Mouse (Mus musculus) C2C12 (cell line): ENCODE measurements around the gene Lefty1. TPM values are rescaled to one million over a fixed set of nuclear protein-coding genes. Genes with fewer than 3 reads are reported as not detected.

Experiments
- H3K27me3 ChIP-seq: one replicate; pipeline ENCODE4 v1.6.1; 2011; ENCODE audit not compliant: control insufficient read depth, insufficient read depth, insufficient read length
- H3K36me3 ChIP-seq: one replicate; pipeline ENCODE4 v1.6.1; 2011; ENCODE audit not compliant: control insufficient read depth, insufficient read depth
- H3K4me3 ChIP-seq: one replicate; pipeline ENCODE4 v1.5.1; 2011; ENCODE audit warnings: mild to moderate bottlenecking, control low read depth; ENCODE audit not compliant: poor library complexity, insufficient read depth, severe bottlenecking
- H3K79me2 ChIP-seq: one replicate; pipeline ENCODE4 v1.6.1; 2011; ENCODE audit not compliant: control insufficient read depth, insufficient read depth
- H3K79me3 ChIP-seq: one replicate; pipeline ENCODE4 v1.6.1; 2011; ENCODE audit warnings: low read depth, control low read depth
- H3ac ChIP-seq: one replicate; pipeline ENCODE3; 2011; ENCODE audit warnings: low read depth; ENCODE audit not compliant: control insufficient read depth, insufficient read length
- CEBPB ChIP-seq: IDR thresholded peaks from one replicate; pipeline ENCODE4 v1.6.1; 2011; ENCODE audit warnings: low read depth, mild to moderate bottlenecking, control low read depth, moderate library complexity
- CTCF ChIP-seq: IDR thresholded peaks from one replicate; pipeline ENCODE4 v1.5.1; 2011; ENCODE audit not compliant: control insufficient read depth, insufficient read depth, insufficient read length
- FOSL1 ChIP-seq: IDR thresholded peaks from one replicate; pipeline ENCODE4 v1.8.0; 2011; ENCODE audit warnings: mild to moderate bottlenecking, low read length; ENCODE audit not compliant: poor library complexity, insufficient read depth, severe bottlenecking
- MAX ChIP-seq: IDR thresholded peaks from one replicate; pipeline ENCODE4 v1.6.1; 2011; ENCODE audit warnings: mild to moderate bottlenecking, control low read depth
- MYOD1 ChIP-seq: IDR thresholded peaks from one replicate; pipeline ENCODE4 v1.6.1; 2011; ENCODE audit warnings: low read depth; ENCODE audit not compliant: control insufficient read depth, insufficient read length
- MYOG ChIP-seq: IDR thresholded peaks from one replicate; pipeline ENCODE4 v1.6.1; 2011; ENCODE audit not compliant: control insufficient read depth, insufficient read length; ENCODE audit errors: extremely low read depth
- USF1 ChIP-seq: IDR thresholded peaks from one replicate; pipeline ENCODE4 v1.6.1; 2011; ENCODE audit warnings: low read depth, mild to moderate bottlenecking, control low read depth, moderate library complexity
- polyA plus RNA-seq: library from polyadenylated mRNA; unstranded; fragments of >200 nt; fragmentation: generic; extraction: Trizol; gene quantifications from one replicate; pipeline ENCODE4 v1.2.1, GENCODE M21; 2012; ENCODE audit warnings: missing spikeins

Gene Lefty1
- polyA plus RNA-seq, 1 experiment: 2.1 TPM

DNA sequence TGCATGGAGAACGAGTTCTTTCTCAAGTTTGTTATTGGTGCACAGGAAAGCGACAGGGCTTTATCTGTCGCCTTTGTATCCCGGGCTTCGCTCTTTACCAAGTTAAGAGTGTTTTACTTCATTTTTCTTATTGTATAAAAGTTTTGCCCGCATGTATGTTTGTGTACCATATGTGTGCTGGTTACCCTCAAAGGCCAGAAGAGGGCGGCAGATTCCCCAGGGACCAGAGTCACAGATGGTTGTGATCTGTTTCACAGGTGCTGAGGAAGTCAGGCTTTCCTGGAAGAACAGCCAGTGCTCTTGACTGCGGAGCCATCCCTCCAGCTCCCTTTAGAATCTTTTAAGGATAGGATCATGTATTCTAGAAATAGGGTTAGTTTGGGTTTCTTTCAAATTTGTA is 51.9 kb downstream of the Lefty1 start:
- H3K36me3 ChIP-seq: peaks cover 28% of the 10 kb centered on the region
- H3K79me2 ChIP-seq: no peaks in the 10 kb centered on the region
- H3K4me3 ChIP-seq: no peak overlapping the region
- H3ac ChIP-seq: no peak overlapping the region
- no peak for TF ChIP-seq CTCF
- no peak for TF ChIP-seq MYOG
- no peak for TF ChIP-seq FOSL1
- TF ChIP-seq MYOD1: no peak
- TF ChIP-seq USF1: no peak
- TF ChIP-seq CEBPB: no peak
- no peak for TF ChIP-seq MAX
- no peaks in the 10 kb centered on the region for H3K27me3 ChIP-seq
- H3K79me3 ChIP-seq: no peaks in the 10 kb centered on the region

DNA sequence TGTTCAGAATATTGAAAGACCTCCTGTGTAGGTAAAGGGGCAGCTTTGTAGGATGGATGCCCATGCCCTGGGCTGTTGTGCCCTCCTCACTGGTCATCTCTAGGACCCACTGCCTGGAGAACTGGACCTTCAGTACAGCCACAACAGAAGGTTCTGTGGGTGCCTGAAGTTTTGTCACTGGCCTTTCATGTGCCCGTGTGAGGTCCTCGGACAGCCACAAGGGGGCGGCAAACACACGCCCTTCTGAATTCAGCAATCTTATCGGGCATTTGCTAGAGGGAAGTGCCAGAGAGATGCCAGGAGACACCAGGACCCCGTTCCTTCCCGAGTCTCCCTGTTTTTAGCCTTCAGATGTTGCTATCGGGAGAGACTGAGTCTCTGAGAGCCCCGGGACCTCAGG is 52.9 kb downstream of the Lefty1 start:
- H3ac ChIP-seq: no peak overlapping the region
- no peaks in the 10 kb centered on the region for H3K27me3 ChIP-seq
- H3K79me3 ChIP-seq: no peaks in the 10 kb centered on the region
- no peak overlapping the region for H3K4me3 ChIP-seq
- no peaks in the 10 kb centered on the region for H3K79me2 ChIP-seq
- H3K36me3 ChIP-seq: peaks cover 38% of the 10 kb centered on the region
- TF ChIP-seq CTCF (peak; percentile 83), MYOD1 (no peak)

Other genes with a start within 250 kb of the Lefty1 start
- gene Mixl1, start 238.0 kb upstream of the Lefty1 start, polyA plus RNA-seq: not detected
- 13.2 TPM for gene Acbd3, start 209.0 kb upstream of the Lefty1 start, polyA plus RNA-seq
- gene H3f3a, start 121.1 kb upstream of the Lefty1 start, polyA plus RNA-seq: 570 TPM
- 17.7 TPM for gene Sde2, start 83.9 kb upstream of the Lefty1 start, polyA plus RNA-seq
- not detected for gene Lefty2, start 41.9 kb upstream of the Lefty1 start, polyA plus RNA-seq
- gene Pycr2, start 30.7 kb upstream of the Lefty1 start, polyA plus RNA-seq: 114 TPM
- 38.5 TPM for gene Tmem63a, start 7.3 kb downstream of the Lefty1 start, polyA plus RNA-seq
- gene Ephx1, start 85.9 kb downstream of the Lefty1 start, polyA plus RNA-seq: 60.6 TPM
- not detected for gene 9130409I23Rik, start 116.2 kb downstream of the Lefty1 start, polyA plus RNA-seq
- 8.2 TPM for gene Nvl, start 209.2 kb downstream of the Lefty1 start, polyA plus RNA-seq
- gene Cnih4, start 209.7 kb downstream of the Lefty1 start, polyA plus RNA-seq: 109 TPM